Mouse (Mus musculus): ENCODE data around the gene Zfp637.
"Not testable (repeated sequence)": the region's sequence is repeated elsewhere in the genome, so short reads cannot be mapped to it uniquely, and the experiment has no call there.

Gene Zfp637

DNA sequence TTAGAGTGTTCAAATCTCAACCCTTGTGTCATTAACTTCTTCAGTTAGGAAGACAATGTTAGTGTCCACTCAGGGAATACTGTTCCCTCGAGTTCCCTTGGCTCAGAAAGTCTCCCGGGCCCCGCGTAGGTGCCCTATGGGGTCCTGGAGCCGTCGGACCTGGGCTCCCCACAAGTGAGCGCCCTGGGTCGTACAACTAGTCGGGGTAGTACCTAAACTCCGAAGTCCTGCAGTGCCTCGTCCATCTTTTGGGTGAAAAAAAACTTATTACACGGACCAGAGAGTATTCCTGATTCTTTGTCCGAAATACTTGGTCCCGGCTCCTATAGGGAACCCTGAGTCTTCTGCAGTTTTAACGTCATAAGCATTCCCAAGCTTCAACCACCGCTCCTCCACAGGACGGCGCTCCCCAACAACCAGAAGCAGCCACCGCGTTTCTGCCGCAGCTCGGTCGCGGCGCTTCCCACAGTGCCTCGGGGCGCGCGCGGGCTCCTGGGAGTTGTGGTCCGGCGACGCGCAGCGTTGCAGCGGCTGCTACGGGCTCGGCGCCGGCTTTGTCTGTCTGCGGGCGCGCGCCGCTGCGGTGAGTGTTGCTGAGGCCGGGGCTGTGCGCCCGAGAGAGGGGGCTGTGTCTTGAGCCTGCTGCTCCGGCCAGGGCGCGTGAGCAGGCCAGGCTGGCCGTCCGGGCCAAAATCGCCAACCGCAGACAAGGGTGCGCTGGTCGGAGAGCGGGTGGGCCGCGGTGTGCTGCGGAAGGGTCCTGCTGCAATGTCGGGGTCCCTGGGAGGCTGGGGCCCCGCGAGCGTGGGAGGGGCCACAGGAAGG is at the start of gene Zfp637:
TSS of gene Zfp637 (plus strand) at position 495 of the 825 bp plus-strand sequence.
- peak; percentile 82 to 89 for DNase-seq (ENCODE audit: low spot score in 2 of 2)

GRCm38 (mm10) chr6:117795251-117795650 is 45.7 kb upstream of the Zfp637 start:
- DNase-seq (ENCODE audit: low spot score in 2 of 2): no peak

GRCm38 (mm10) chr6:117800824-117801223 is 40.2 kb upstream of the Zfp637 start:
- no peak for DNase-seq (ENCODE audit: low spot score in 2 of 2)

GRCm38 (mm10) chr6:117801801-117802200 is 39.2 kb upstream of the Zfp637 start:
- no peak for DNase-seq (ENCODE audit: low spot score in 2 of 2)

GRCm38 (mm10) chr6:117807756-117808155 is 33.2 kb upstream of the Zfp637 start:
- DNase-seq (ENCODE audit: low spot score in 2 of 2): no peak

GRCm38 (mm10) chr6:117809816-117810215 is 31.2 kb upstream of the Zfp637 start:
- DNase-seq (ENCODE audit: low spot score in 2 of 2): no peak

DNA sequence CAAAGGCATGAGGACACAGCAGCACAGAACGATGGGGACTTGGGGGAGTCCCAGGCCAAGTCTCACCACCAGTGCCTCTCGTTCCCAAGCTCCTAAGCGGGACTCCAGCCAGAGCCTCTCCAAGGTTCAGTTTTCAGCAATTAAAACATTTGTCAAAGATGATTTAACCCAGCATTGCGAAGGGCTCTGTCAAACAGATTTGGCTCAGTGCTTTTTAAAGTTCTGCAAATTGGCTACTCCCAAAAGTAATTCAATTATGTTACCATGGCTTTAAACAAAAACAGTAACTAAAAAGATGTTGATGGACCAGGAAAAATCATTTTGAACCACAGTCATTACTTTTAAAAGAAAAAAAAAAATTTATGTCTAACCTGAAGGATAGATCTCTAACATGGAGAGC is 30.3 kb upstream of the Zfp637 start:
- DNase-seq (ENCODE audit: low spot score in 2 of 2): no peak

GRCm38 (mm10) chr6:117811256-117811655 is 29.7 kb upstream of the Zfp637 start:
- DNase-seq (ENCODE audit: low spot score in 2 of 2): no peak

DNA sequence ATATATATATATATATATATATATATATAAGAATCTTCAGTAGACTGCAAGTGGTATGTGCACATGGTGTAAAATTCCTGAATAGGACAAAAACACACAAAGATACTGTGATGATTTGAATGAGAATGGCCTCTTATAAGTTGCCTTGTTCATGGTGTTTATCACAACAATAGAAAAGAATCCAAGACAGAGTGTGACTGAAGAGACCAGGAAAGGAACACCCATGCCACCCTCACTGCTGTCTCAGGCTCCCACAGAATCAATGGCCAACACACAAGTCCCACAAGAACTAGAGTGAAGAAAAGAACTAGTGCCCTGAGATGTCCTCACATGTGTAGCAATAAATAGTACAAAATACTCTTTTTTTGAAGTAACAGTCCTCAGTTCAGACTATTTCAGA is 26.3 kb upstream of the Zfp637 start:
- DNase-seq (ENCODE audit: low spot score in 2 of 2): no peak

DNA sequence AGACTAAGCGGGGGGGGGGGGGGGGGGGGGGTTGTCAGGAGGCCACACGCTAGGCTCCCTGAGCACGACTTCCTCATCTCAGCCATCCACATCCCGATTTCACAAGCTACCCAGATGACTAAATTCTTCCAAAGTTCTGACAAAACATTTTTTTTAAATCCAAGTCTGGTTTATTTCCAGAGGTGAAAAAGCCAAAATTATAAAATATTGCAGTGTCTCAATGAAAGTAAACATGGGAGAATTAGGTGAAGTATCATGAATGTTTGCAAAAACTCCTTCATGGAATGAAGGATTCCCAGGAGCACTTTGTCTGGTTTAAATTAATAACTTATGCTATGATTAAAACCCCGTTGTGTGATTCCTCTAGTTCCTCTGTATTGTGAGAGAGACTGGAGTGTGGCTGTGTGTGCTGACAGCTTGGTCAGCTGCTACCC is 23.9 kb upstream of the Zfp637 start:
- DNase-seq (ENCODE audit: low spot score in 2 of 2): no peak

DNA sequence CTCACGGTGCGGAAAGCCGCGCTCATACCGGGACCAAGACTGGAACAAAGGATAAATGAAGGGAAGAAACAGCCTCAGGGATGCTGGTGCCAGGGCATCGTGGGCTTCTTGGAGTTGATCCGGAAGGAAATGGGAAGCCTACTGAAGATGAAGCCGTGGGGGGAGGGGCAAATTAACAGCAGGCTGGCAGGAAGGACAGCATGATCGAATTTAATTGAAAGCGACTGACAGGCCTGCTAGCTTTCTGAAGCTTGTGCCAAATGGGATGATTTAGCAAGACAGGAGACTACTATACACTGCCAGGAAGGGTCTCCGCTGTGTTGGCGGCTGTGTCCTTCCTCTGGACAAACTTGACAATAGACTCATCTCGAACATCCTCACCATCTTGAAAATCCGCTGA is 20.7 kb upstream of the Zfp637 start:
- DNase-seq (ENCODE audit: low spot score in 2 of 2): no peak

DNA sequence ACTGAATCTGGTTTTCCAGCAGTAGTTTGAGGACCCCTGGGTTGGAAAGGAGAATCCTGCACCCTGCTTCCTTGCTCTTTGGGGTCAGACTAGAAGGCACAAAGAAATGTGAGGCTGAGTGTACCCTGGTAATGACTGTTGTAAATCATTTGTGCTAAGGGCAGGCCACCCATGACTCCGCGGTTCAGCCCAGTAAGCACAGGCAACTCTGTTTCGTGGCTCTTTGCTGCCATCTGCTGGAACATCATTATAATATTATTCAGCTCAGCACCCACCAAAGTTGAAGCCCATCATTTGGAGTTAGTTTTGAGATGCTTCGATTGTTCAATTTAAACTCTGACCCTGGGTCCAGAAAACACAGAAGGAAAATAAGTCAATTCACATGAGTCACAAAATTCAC is 15.6 kb upstream of the Zfp637 start:
- DNase-seq (ENCODE audit: low spot score in 2 of 2): peak; percentile 13 to 43

DNA sequence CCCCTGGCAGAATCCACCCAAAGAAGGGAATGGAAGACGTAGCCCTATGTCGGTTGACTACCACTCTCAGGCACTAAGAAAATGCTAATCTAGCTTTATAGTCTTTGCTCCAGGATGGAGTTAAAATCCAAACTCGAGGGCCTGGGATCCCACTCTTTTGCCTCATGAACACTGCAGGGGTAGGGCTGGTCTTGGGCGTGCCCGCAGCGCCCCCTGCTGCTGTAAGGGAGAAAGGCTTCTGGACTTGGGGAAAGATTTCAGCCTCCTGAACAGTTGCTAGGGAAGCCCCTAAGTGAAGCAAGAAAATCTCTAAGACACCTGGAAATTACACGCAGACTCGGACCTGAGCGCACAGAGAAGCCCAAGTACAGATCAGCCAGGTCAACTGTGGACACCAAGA is 12.7 kb upstream of the Zfp637 start:
- DNase-seq (ENCODE audit: low spot score in 2 of 2): peak; percentile 63 to 74

DNA sequence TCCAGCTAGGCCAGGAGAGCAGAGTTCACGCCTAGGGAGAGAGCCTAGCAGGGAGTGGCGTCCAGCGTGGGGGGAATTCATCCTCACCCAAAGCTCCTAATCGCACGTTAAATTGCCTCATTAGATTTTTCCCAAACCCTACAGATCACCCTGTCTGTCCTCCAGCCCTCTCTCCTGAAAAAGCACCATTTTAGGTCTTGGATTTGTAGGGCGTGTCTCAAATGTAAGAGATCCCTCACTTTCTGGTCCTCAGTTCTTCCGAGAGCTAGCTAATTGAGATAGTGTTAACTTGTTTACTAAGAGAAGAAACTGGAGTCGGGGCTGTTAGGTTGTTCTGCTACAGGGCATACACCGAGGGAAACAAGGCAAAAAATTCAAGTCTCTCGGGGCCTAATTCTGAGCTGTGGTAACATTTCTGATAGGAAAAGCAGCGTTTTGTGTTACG is 553 bp downstream of the Zfp637 start:
- no peak for DNase-seq (ENCODE audit: low spot score in 2 of 2)

DNA sequence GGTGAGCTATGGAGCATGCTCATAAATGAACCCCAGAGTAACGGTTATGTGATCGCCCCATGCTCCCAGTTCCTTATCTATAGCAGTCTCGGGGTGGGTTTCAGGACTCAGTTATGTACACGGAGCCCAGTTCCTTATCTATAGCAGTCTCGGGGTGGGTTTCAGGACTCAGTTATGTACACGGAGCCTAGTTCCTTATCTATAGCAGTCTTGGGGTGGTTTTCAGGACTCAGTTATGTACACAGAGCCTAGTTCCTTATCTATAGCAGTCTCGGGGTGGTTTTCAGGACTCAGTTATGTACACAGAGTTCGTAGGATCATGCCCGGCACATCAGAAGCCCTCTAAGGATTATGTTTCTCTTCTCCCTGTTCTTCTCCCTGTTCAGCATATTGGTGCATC is 3.6 kb downstream of the Zfp637 start:
- DNase-seq (ENCODE audit: low spot score in 2 of 2): no peak

- not testable (repeated sequence) for DNase-seq (ENCODE audit: low spot score in 2 of 2)
Measured at GRCm38 (mm10) chr6:117846671-117847070, 5.7 kb downstream of the Zfp637 start.

DNA sequence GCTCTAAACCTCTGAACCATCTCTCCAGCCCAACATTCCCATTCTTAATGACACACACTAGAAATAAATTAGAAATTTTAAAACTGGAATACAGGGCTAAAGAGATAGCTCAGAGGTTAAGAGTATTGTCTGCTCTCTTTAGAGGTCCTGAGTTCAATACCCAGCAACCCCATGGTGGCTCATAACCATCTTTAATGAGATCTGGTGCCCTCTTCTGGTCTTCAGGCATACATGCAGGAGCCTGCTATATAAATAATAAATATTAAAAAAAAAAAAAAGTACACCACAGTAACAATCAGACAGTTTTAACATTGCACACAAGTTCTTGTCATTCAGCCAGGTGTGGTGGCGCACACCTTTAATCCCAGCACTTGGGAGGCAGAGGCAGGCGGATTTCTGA is 6.8 kb downstream of the Zfp637 start:
- DNase-seq (ENCODE audit: low spot score in 2 of 2): no peak

DNA sequence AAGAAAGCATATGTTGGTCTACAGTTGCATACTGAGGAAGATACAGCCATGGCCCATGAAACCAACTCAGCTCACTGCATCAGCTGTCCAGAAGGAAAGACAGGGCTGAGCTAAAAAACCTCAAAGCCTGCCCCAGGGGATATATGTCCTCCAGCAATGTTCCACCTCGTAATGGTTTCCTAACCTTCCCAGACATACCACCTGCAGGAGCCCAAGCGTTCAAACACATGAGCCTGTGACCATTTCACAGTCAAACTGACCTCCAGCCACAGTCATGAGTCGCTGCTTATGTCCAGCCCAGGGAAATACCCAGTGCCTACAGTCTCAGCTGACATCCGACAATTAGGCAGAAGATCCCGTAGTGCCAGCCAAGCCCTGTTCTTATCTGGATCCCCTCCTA is 7.6 kb downstream of the Zfp637 start:
- no peak for DNase-seq (ENCODE audit: low spot score in 2 of 2)

- DNase-seq (ENCODE audit: low spot score in 2 of 2): no peak
Measured at GRCm38 (mm10) chr6:117851747-117852146, 10.8 kb downstream of the Zfp637 start.

- no peak for DNase-seq (ENCODE audit: low spot score in 2 of 2)
Measured at GRCm38 (mm10) chr6:117857990-117858389, 17.0 kb downstream of the Zfp637 start.

GRCm38 (mm10) chr6:117861848-117862247 is 20.9 kb downstream of the Zfp637 start, which contains the start of gene Zfp239:
Zfp239 (plus strand) TSS chr6:117862100.
- no peak for DNase-seq (ENCODE audit: low spot score in 2 of 2)

DNA sequence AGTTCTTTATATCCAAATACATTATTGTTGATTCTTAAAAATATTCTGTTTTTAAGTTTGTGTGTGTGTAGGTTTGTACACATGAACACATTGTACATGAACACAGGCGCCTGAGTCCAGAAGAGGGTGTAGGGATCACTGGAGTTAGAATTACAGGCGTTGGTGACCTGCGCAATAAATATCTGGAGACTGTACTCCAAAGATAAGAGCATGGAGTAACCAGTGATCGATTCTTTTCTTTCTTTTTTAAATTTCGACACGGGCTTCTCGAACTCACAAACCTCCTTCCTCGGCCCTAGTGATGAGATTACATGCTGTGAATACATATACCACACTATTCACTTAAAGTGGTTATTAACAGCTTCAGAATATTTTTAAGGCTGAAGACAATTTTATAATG is 21.5 kb downstream of the Zfp637 start:
- DNase-seq (ENCODE audit: low spot score in 2 of 2): no peak

GRCm38 (mm10) chr6:117862899-117863620 is 22.1 kb downstream of the Zfp637 start:
- DNase-seq (ENCODE audit: low spot score in 2 of 2): peak; percentile 27 to 50
